Mouse (Mus musculus): Measurements from ENCODE around the gene Lhx4. TPM values are rescaled to one million over a fixed set of nuclear protein-coding genes. Genes with fewer than 3 reads are reported as not detected.

The Lhx4 gene
- total and polyA plus RNA-seq, 3 experiments = not detected

DNA sequence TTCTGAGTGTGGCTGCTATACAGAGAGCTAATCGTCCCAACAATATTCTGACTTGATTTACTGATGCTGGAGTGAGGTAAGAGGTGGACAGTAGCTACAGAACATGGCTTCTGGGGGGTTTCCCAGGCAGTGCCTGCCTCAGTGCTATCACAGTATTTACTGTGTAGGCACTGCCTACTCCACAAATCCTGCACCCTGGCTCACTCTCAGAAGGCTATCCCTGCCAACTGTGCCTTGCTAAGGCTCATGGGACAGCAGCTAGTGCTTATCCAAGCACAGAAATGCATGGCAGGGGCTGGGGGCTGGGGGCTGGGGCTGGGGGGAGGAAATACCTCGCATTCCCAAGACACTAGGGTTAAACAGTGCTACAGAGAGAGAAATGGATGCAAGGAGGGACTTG, 38.2 kb downstream of the Lhx4 start:
- Histone ChIP-seq H3K27ac (ENCODE audit: control insufficient read depth, low read depth, low read length) (no peak overlapping the region), H3K9ac (ENCODE audit: control insufficient read depth, low read depth, low read length, poor library complexity, severe bottlenecking) (no peak overlapping the region), H3K9me3 (replicated peaks; ENCODE audit: insufficient read depth, low read length) (no peaks in the 10 kb centered on the region), H3K27me3 (ENCODE audit: control insufficient read depth in 1 of 2, insufficient read depth in 2 of 2, low read length in 2 of 2) (no peaks in the 10 kb centered on the region), H3K4me1 (ENCODE audit: control insufficient read depth in 1 of 2, insufficient read depth in 2 of 2, low read length in 2 of 2) (no peaks in the 10 kb centered on the region), H3K4me3 (ENCODE audit: control insufficient read depth in 1 of 2, insufficient read depth in 1 of 2, low read depth in 2 of 2, low read length in 2 of 2) (no peak overlapping the region), H3K79me2 (ENCODE audit: control insufficient read depth, insufficient read depth, low read length, poor library complexity) (no peaks in the 10 kb centered on the region), H3K36me3 (ENCODE audit: control insufficient read depth in 1 of 2, insufficient read depth in 2 of 2, low read length in 2 of 2) (no peaks in the 10 kb centered on the region)
- TF ChIP-seq TBP (IDR thresholded peaks at IDR 0.05; ENCODE audit: low read depth, low read length) (no peak), MAFK (IDR thresholded peaks at IDR 0.05; ENCODE audit: borderline replicate concordance, low read depth, low read length) (no peak), GATA1 (IDR thresholded peaks at IDR 0.05; ENCODE audit: low read depth, low read length) (no peak), MAZ (IDR thresholded peaks at IDR 0.05; ENCODE audit: low read depth, low read length) (no peak), E2F4 (IDR thresholded peaks at IDR 0.05; ENCODE audit: borderline replicate concordance, low read depth, low read length) (no peak), POLR2AphosphoS5 (IDR thresholded peaks at IDR 0.05; ENCODE audit: borderline replicate concordance, low read depth, low read length) (no peak), KAT2A (conservative IDR thresholded peaks at IDR 0.05; ENCODE audit: low read depth, low read length) (no peak), JUND (IDR thresholded peaks at IDR 0.05; ENCODE audit: low read depth, low read length) (no peak), TCF12 (IDR thresholded peaks at IDR 0.05; ENCODE audit: low read depth, low read length) (no peak), EP300 (IDR thresholded peaks at IDR 0.05; ENCODE audit: low read depth in 1 of 2, low read length in 2 of 2) (no peak), ZMIZ1 (IDR thresholded peaks at IDR 0.05; ENCODE audit: low read depth, low read length) (no peak)
- DNase-seq (ENCODE audit: low read depth, low spot score) = no peak

DNA sequence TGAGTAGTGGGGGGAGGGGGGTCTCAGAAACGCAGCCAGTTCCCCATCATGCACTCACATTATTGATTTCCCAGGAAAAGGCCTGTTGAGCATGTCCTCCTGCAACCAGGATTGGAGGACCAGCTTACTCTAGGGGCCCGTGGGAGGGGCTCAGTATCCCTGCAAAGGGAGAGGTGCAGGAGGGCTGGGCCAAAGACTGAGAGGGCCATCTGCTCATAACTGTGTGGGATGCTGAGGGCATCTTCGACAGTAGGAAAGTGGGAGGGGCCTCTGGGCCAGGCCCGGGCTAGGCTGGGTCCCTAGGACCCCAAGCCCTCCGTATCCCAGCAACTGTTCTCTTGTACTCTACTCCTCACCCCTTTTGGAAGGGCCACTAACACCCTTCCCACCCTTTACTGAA, 47.3 kb downstream of the Lhx4 start:
- Histone ChIP-seq H3K79me2 (ENCODE audit: control insufficient read depth, insufficient read depth, low read length, poor library complexity) (no peaks in the 10 kb centered on the region), H3K27ac (ENCODE audit: control insufficient read depth, low read depth, low read length) (no peak overlapping the region), H3K9ac (ENCODE audit: control insufficient read depth, low read depth, low read length, poor library complexity, severe bottlenecking) (no peak overlapping the region), H3K27me3 (ENCODE audit: control insufficient read depth in 1 of 2, insufficient read depth in 2 of 2, low read length in 2 of 2) (no peaks in the 10 kb centered on the region), H3K4me3 (ENCODE audit: control insufficient read depth in 1 of 2, insufficient read depth in 1 of 2, low read depth in 2 of 2, low read length in 2 of 2) (no peak overlapping the region), H3K4me1 (ENCODE audit: control insufficient read depth in 1 of 2, insufficient read depth in 2 of 2, low read length in 2 of 2) (no peaks in the 10 kb centered on the region), H3K9me3 (replicated peaks; ENCODE audit: insufficient read depth, low read length) (no peaks in the 10 kb centered on the region), H3K36me3 (ENCODE audit: control insufficient read depth in 1 of 2, insufficient read depth in 2 of 2, low read length in 2 of 2) (no peaks in the 10 kb centered on the region)
- no peak for TF ChIP-seq E2F4 (IDR thresholded peaks at IDR 0.05; ENCODE audit: borderline replicate concordance, low read depth, low read length)
- TF ChIP-seq KAT2A (conservative IDR thresholded peaks at IDR 0.05; ENCODE audit: low read depth, low read length) = no peak
- TF ChIP-seq RCOR1 (IDR thresholded peaks at IDR 0.05; ENCODE audit: low read depth, low read length) = no peak
- TF ChIP-seq MEF2A (IDR thresholded peaks at IDR 0.05; ENCODE audit: extremely low read depth, insufficient replicate concordance, low read depth, low read length, poor library complexity, severe bottlenecking) = no peak
- TF ChIP-seq UBTF (IDR thresholded peaks at IDR 0.05; ENCODE audit: borderline replicate concordance, insufficient read depth, low read depth, low read length) = no peak
- TF ChIP-seq TBP (IDR thresholded peaks at IDR 0.05; ENCODE audit: low read depth, low read length) = no peak
- no peak for TF ChIP-seq MYC (IDR thresholded peaks at IDR 0.05; ENCODE audit: low read depth, low read length)
- TF ChIP-seq NRF1 (IDR thresholded peaks at IDR 0.05; ENCODE audit: insufficient read depth, low read depth, low read length, poor library complexity, severe bottlenecking) = no peak
- TF ChIP-seq POLR2A (IDR thresholded peaks at IDR 0.05; ENCODE audit: control insufficient read depth in 1 of 2, insufficient read depth in 1 of 2, low read depth in 1 of 2, low read length in 2 of 2, poor library complexity in 1 of 2) = no peak
- no peak for TF ChIP-seq MAZ (IDR thresholded peaks at IDR 0.05; ENCODE audit: low read depth, low read length)
- no peak for TF ChIP-seq POLR2AphosphoS2 (IDR thresholded peaks at IDR 0.05; ENCODE audit: low read length)
- DNase-seq (ENCODE audit: low read depth, low spot score) = no peak

Measured in MEL (cell line).